Mouse (Mus musculus) brain, embryonic 14.5 days (tissue): ENCODE data around the gene Ccdc182. TPM values are rescaled to one million over a fixed set of nuclear protein-coding genes. Genes with fewer than 3 reads are reported as not detected.
A peak's percentile ranks its signal among the peaks of the same experiment; 100 is the strongest.

ENCODE experiments used
- DNase-seq: peaks from one replicate; pipeline ENCODE4 v3.0.0-alpha.2; 2011; ENCODE audit warnings: low read depth
- CTCF ChIP-seq: fragments of 200-500 bp; IDR thresholded peaks from 2 replicates; pipeline ENCODE4 v1.5.1; 2012; ENCODE audit warnings: inconsistent platforms, mild to moderate bottlenecking, moderate library complexity, borderline replicate concordance; ENCODE audit not compliant: insufficient read depth, insufficient read length; ENCODE audit errors: extremely low read depth
- POLR2A ChIP-seq: fragments of 200-500 bp; IDR thresholded peaks from 2 replicates; pipeline ENCODE4 v1.6.1; 2012; ENCODE audit warnings: mild to moderate bottlenecking, inconsistent platforms, borderline replicate concordance; ENCODE audit not compliant: poor library complexity, insufficient read depth, insufficient read length, severe bottlenecking; ENCODE audit errors: extremely low read depth
- polyA plus RNA-seq: library from polyadenylated mRNA; depleted of rRNA; stranded (reverse); fragments of >200 nt; gene quantifications from 2 replicates; pipeline ENCODE4 v1.2.3, GENCODE M21; 2012; rRNA removed

The Ccdc182 gene
- polyA plus RNA-seq = 0.20 and 0.30 TPM in 2 replicates

DNA sequence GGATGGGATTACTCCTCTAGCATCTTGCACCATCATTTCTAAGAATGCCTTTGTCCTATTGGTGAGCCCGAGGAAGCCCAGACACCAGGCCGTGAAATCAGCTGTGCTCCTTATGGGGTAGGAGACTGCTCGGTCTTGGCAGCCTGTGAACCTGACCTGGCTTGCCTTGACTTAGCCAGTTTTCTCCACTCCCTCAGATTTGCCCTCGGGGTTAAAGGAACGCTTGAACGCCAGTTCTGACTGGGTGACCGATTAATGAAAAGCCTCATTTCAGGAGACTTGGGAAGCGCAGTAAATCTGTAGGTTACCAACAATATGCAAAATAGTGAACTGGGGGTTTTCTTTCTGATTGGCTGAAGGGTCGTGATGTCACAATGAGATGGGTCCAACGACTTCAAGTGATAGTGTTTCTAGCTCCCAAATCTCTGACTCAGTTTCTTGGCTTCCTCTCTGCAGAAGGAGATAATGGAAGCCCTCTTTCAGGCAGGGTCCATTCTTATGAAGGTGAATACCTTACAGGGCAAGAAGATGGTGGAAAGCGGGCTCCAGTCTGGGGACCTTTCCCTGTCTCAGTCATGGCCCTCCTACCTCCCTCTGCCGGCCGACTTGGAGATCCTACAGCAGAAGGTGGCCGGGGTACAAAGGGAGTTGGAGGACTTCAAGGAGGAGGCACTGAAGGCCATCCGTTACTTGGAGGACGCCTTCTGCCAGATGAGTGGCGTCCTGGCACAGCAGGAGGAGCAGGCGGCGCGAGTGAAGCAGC lies at the start of gene Ccdc182:
TSS of gene Ccdc182 (plus strand) at position 428 of the 763 bp plus-strand sequence.
- TF ChIP-seq CTCF = peak; percentile 17; the same call in 1 of the 2 replicates
- no peak for TF ChIP-seq POLR2A
- no peak for DNase-seq

DNA sequence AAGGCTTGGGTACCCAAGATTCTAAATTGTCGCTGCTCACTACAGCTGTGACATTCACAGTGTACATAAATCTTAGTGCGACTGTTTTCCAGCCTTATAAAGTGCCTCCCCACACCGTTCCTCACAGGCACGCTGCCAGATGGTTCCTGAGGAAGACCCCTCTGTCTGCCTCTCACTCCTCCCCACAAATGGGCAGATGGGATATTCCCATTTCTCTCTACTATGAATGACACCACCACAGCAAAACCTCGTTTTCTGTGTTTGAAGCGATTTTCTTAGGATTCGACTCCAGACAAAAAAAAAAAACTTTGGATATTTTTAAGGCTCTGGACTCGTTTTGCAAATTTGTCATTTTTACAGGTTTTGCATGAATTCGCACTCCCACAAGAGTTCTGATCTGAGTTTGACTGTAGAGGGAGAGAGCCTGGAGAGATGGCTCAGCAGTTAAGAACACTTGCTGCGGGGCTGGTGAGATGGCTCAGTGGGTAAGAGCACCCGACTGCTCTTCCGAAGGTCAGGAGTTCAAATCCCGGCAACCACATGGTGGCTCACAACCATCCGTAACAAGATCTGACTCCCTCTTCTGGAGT lies 48.2 kb upstream of the Ccdc182 start:
- DNase-seq = no peak
- TF ChIP-seq POLR2A (no peak), CTCF (no peak)

DNA sequence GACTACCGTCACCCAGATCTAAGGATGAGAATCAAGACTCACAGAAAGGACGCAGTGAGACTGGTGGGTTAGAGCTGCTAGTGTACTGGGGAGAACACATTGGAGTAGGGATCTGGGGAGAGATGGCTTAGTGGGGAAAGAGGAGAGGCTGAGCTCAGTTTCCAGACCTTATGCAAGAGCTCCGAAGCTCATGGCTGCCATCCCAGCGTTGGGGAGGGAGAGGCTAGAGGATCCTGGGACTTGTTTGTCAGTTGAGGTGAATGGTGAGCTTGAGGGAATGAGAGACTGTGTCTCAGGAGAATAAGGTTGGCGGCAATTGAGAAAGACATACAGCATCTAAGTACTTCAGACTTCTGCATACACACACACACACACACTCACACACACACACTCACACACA lies 45.2 kb upstream of the Ccdc182 start:
- TF ChIP-seq POLR2A (no peak), CTCF (no peak)
- no peak for DNase-seq

DNA sequence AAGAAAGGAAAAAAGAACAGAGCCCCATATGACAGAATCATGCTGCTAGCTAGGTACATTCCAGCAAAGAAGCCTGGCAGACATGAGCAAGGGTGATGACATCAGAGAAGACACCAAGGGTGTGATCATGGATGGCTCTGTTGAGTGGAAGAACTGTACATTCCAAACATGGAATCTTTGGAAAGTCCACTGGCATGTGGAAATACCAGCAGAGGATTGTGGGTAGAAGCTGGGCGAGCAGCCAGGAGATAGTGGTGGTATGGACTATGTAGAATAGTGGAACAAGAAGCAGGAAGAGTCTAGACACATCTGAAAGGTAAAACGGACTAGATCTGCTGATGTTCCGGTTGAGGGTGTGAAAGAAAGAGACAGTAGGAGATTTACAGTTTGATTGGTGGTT lies 43.3 kb upstream of the Ccdc182 start:
- no peak for DNase-seq

DNA sequence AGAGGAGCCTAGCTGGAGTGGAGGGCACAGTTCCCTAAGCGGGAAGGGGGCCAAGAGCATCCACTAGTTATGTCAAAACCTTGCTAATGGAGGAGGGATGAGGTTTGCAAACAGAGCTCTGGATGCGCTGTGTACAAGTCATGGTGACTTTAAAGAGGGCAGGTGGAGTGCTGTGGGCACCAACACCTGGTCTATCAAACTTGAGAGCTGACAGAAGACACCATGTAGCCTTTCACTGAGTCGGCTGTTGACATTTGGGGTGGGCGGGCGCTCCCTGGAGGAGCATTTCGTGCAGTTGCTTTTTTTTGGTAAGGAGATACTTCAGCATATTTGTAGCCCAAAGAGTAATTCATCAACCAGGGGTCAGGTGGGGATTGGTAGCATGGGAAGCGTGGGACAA lies 42.6 kb upstream of the Ccdc182 start:
- TF ChIP-seq POLR2A (no peak), CTCF (no peak)
- DNase-seq = no peak

More for the DNA sequence above, 43.3 kb upstream of the Ccdc182 start:
- no peak for TF ChIP-seq CTCF
- TF ChIP-seq POLR2A = no peak

DNA sequence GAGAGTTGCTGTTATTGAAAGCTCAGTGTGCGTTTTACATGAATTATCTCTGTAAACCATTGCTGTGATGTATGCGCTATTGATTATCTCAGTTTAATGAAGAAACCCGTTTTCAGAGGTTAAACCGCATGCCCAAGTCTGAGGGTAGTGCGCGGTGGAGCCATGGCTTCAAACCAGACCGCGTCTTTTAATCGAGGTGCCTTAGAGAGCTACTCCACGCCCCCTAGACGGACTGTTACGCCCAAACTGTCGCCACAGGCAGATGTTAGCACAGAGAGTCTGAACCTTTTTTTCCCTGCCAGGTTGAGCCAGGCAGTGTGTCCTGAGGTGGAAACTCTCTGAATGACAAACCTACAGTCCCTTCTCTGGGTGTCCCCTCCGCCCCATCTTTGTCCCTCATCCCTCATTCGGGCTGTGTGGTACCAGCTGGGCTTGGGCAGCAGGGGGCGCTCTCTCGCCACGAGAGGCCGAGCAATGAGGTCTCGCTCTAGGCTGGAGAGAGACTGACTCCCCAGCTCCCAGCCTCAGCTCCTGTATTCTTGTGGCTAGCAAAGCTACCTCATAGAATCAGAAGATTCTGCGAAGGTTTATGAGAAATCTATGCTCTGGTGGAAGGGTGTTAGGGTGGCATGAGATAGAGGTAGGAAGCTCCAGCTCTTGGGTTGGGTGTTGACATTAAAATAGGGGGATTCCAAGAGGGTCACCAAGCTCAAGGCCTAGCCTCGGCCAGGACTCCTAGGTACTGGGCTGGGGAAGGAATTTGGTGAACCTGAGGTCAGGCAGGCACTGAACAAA lies 41.7 kb upstream of the Ccdc182 start:
- DNase-seq = peak; percentile 89
- TF ChIP-seq POLR2A (no peak), CTCF (peak; percentile 99)

DNA sequence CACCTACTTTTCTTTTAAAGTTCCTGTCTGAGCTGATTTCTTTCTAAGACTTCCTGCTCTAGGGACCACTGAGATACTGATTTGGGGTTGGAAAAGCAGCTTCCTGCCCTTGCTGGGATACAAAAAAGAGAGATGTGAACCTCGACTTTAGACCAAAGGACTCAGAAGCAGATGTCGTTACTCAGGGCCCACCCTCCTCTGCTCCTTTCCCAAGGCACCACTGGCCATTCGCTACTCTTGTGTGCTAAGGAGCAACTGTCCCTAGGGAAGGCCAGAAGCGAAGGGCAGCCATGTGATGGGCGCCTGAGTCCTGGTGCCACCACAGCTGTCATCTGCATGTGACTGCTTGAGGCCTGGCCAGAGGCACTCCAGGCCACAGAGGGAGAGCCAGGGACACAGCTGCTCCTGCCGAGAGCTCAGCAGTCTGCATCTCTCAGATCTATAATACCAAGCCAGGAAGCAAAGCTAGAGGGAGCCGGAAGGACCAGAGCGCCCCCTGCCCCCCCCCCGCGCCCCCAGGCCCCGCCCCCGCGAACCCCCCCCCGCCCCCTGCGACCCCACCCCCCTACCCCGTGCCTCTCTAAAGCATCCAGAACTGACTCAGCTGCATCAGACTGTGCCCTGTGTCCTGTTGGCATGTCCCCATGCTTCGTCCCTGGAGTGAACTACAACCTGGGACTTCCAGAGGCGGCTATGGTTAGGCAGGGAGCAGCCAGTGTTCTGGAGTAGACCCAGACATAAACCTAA lies 40.9 kb upstream of the Ccdc182 start:
- peak; percentile 68 for DNase-seq
- TF ChIP-seq CTCF (no peak), POLR2A (no peak)

DNA sequence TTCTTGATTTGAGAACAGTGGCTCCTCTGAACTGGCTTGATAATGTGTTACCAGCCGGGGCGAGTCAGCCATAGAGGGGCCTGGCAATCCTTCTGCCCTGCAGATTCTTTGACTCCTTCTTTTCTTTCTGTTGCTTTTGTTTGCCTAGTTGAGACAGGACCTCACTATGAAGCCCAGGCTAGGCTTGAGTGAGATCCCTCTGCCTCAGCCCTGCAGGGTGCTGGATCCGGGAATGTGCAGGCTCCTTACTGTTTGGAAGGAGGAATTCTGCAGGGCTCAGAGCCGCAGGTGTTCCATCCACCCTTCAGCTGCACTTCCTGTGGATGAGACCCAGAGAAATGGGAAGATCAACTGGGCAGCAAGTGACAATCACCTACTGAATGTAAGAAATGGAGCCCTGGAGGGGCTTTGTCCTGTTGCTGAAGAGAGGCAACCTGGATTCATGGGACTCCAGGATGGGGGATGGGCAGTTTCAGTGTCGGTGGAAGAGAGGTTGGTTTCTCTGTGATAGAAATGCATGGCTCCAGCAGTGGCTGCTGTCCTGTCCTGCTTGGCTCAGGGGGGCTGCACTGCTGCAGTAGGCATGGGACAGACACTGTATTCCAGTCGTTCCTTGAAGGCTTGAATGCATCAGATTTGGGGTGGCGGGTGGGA lies 40.2 kb upstream of the Ccdc182 start:
- peak; percentile 27 for DNase-seq
- TF ChIP-seq CTCF (no peak), POLR2A (no peak)

DNA sequence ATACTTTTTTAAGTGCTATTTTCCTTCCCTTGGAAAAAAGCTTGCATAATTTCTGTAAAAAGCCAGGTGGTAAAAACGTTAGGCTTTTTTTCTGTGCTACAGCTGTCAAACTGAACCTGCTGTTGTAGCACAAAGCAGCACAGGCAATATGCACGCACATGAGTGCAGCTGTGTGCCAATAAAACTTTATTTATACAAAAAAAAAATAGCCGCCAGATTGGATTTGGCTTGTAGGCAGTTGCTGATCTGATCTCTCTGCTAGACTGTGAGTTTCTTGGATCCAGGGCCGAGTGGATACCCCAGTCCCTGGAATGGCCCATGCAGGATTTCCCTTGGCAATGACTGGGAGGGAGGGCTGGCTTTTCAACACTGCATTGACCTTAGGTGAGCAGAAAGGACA lies 36.2 kb upstream of the Ccdc182 start:
- no peak for DNase-seq
- TF ChIP-seq CTCF (no peak), POLR2A (no peak)

DNA sequence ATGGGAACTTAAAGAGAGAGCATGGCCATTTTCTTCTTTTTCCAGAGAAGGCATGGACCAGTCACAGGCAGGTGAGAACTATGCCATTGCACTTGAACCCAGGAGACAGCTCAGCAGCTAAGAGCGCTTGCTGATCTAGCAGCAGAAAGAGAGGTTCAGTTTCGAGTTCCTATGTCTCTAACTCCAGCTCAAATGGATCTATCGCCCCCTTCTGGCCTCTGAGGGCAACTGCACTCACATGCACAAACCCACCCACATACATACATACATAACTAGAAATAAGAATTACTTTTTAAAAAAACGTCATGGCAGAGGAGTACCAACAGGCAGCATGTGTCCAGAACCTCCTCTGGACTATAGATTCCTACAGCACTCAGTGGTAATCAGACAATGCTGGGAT lies 35.6 kb upstream of the Ccdc182 start:
- TF ChIP-seq CTCF (peak; percentile 28; the same call in 1 of the 2 replicates), POLR2A (no peak)

More for the DNA sequence above, 35.6 kb upstream of the Ccdc182 start:
- no peak for DNase-seq
